ENCODE assay signal across 9 mouse cellular contexts in genomic region chr7:49633375-49633956, GRCm38 (mm10). TPM values are rescaled to one million over a fixed set of nuclear protein-coding genes. Genes with fewer than 3 reads are reported as not detected.
A peak's percentile ranks its signal among the peaks of the same experiment; 100 is the strongest.
DNase-seq lines count a peak whose midpoint lies in the region; ATAC-seq lines count a peak whose summit lies in the region.
"Had no signal": no experiment of that assay in that cellular context is flagged by ENCODE, and none has a peak within 500 bp of the region (broad histone marks: within the 10 kb centered on the region; RNA-seq: fewer than 3 reads in every experiment).

No protein-coding gene starts in this region.

- peak overlapping the region; percentile 67 for H3K4me2 ChIP-seq in heart, embryonic 11.5 days
- peak overlapping the region; percentile 68 for H3K4me2 ChIP-seq in liver, embryonic 11.5 days

- intact Hi-C loops in heart, postnatal 36 days (cut with DNase I), result no loop called here
- intact Hi-C loops in heart, postnatal 14 days (cut with DNase I), result no loop called here

- under 1% methylated on average over 33 of the region's 33 CpGs for WGBS in heart, embryonic 11.5 days (ENCODE audit: insufficient replicate concordance)
- under 1% methylated on average over 33 of the region's 33 CpGs for WGBS in liver, embryonic 11.5 days

- no peak overlapping the region for H3K27ac ChIP-seq in heart, embryonic 11.5 days (ENCODE audit: low read depth, low read length)
- no peak overlapping the region for H3K27ac ChIP-seq in liver, embryonic 11.5 days (ENCODE audit: low read depth, low read length)

- H3K9ac ChIP-seq in heart, embryonic 11.5 days (ENCODE audit: low read depth, low read length), result no peak overlapping the region
- H3K9ac ChIP-seq in liver, embryonic 11.5 days (ENCODE audit: low read depth, low read length), result no peak overlapping the region

- no peak for DNase-seq in heart, postnatal 36 days
- DNase-seq in c-Kit-positive CD71-negative TER-119-negative erythroid progenitor cells, embryonic 14.5 days (ENCODE audit: low read depth), result peak; percentile 55
- DNase-seq in heart, postnatal 14 days, result peak; percentile 9 to 16
- peak; percentile 45 for DNase-seq in liver, embryonic 11.5 days (ENCODE audit: low spot score)
- peak; percentile 43 to 47 for DNase-seq in natural killer cell, adult 2 months (ENCODE audit: low spot score in 2 of 2)
- no peak for DNase-seq in layer of hippocampus, postnatal 25 days (ENCODE audit: extremely low spot score in 1 of 2, low spot score in 1 of 2)
- no peak for DNase-seq in right cerebral cortex, adult 18-20 months

- H3K27me3 ChIP-seq in heart, embryonic 11.5 days (ENCODE audit: control insufficient read depth, insufficient read depth, low read length), result peaks cover 88% of the 10 kb centered on the region
- peaks cover 89% of the 10 kb centered on the region for H3K27me3 ChIP-seq in liver, embryonic 11.5 days (replicated peaks; ENCODE audit: control insufficient read depth, insufficient read depth, low read length)

- no peak for ATAC-seq in heart, embryonic 11.5 days (replicated peaks; ENCODE audit: insufficient number of reproducible peaks, low FRiP score, low TSS enrichment)
- no peak for ATAC-seq in liver, embryonic 11.5 days (replicated peaks; ENCODE audit: low FRiP score)
- ATAC-seq: Patski had no signal

- H3K4me3 ChIP-seq in heart, embryonic 11.5 days (ENCODE audit: low read depth, low read length), result peak overlapping the region; percentile 42
- H3K4me3 ChIP-seq in liver, embryonic 11.5 days (ENCODE audit: low read depth, low read length), result peak overlapping the region; percentile 38

- no peaks in the 10 kb centered on the region for H3K36me3 ChIP-seq in heart, embryonic 11.5 days (ENCODE audit: control insufficient read depth, insufficient read depth, low read length)
- no peaks in the 10 kb centered on the region for H3K36me3 ChIP-seq in liver, embryonic 11.5 days (ENCODE audit: control insufficient read depth, insufficient read depth, low read length)

- no peaks in the 10 kb centered on the region for H3K9me3 ChIP-seq in heart, embryonic 11.5 days (replicated peaks; ENCODE audit: control insufficient read depth, low read length)
- no peaks in the 10 kb centered on the region for H3K9me3 ChIP-seq in liver, embryonic 11.5 days (ENCODE audit: control insufficient read depth, low read length)

- peaks cover 11% of the 10 kb centered on the region for H3K4me1 ChIP-seq in heart, embryonic 11.5 days (ENCODE audit: control insufficient read depth, insufficient read depth, low read length)
- peaks cover 4% of the 10 kb centered on the region; the same call in 1 of the 2 replicates for H3K4me1 ChIP-seq in liver, embryonic 11.5 days (replicated peaks; ENCODE audit: control insufficient read depth, insufficient read depth, low read length)

RNA-seq across cellular contexts. Expression of gene Dbx1, which starts 3.2 kb away (rescaled TPM):
- polyA plus RNA-seq in heart, embryonic 11.5 days (2014; fragmentation: Nextera tagmentation; extraction: Ambion mirVana), result not detected in 2 replicates
- total RNA-seq in heart, postnatal 36 days (2021), result not detected
- not detected for total RNA-seq in heart, postnatal 14 days (2021)
- polyA plus RNA-seq in liver, embryonic 11.5 days (2014; fragmentation: Nextera tagmentation; extraction: Ambion mirVana), result 0.08 TPM in 1 of 2 replicates, not detected in the other
- not detected for total RNA-seq in layer of hippocampus, postnatal 25 days (2021)
- polyA plus RNA-seq: Patski had no signal

Comparison
In these comparisons a context has a peak if more than half of its experiments do, and no peak if none do; other contexts are left out.
1. DNase-seq: peak in c-Kit-positive CD71-negative TER-119-negative erythroid progenitor cells, embryonic 14.5 days (single experiment), heart, postnatal 14 days (2 of 2), liver, embryonic 11.5 days (single experiment) and natural killer cell, adult 2 months (2 of 2); none in heart, postnatal 36 days (0 of 2), layer of hippocampus, postnatal 25 days (0 of 2) and right cerebral cortex, adult 18-20 months (single experiment).